Mouse (Mus musculus): ENCODE data around the gene Rcor1. TPM values are rescaled to one million over a fixed set of nuclear protein-coding genes. Genes with fewer than 3 reads are reported as not detected.
A peak's percentile ranks its signal among the peaks of the same experiment; 100 is the strongest.

Gene Rcor1
- polyA plus RNA-seq, 1 experiment from 2014 or later, result 13.1 TPM

GRCm38 (mm10) chr12:111134791-111135733 is 95.9 kb downstream of the Rcor1 start:
- Histone ChIP-seq H3K27me3 (no peaks in the 10 kb centered on the region), H3K4me3 (replicated peaks) (no peak overlapping the region), H3K36me3 (no peaks in the 10 kb centered on the region), H3K27ac (0 out of 2 replicates have a peak overlapping the region, but pooled peaks have one; percentile 7), H3K9me3 (0 out of 2 replicates have a peak, but pooled peaks cover 16% of the 10 kb centered on the region), H3K9ac (replicated peaks) (no peak overlapping the region), H3K4me2 (no peak overlapping the region), H3K4me1 (replicated peaks) (no peaks in the 10 kb centered on the region)
- no peak for ATAC-seq (ENCODE audit: insufficient number of reproducible peaks, insufficient read depth, low FRiP score, low TSS enrichment, low read depth)
- 69% methylated on average over 19 of the region's 19 CpGs for WGBS

DNA sequence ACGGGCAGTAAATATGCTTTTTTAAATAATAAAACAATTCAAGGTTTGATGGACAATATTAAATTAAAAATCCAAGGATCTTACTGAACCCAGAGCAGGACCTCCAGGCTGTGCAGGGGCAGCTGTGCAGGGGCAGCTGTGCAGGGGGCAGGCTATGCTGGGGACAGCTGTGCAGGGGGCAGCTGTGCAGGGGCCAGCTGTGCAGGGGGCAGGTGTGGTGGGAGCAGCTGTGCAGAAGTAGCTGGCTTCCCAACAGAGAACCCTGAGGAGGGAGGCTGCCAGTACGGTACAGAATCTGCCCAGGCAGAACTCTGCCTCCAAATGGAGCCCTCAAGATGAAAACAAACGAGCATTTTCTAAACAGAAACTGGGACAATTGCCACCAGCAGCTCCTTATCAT is 96.8 kb downstream of the Rcor1 start:
- Histone ChIP-seq H3K27me3 (no peaks in the 10 kb centered on the region), H3K9me3 (0 out of 2 replicates have a peak, but pooled peaks cover 16% of the 10 kb centered on the region), H3K4me1 (replicated peaks) (no peaks in the 10 kb centered on the region), H3K27ac (no peak overlapping the region), H3K9ac (replicated peaks) (no peak overlapping the region), H3K36me3 (no peaks in the 10 kb centered on the region), H3K4me3 (replicated peaks) (no peak overlapping the region), H3K4me2 (no peak overlapping the region)
- 70% methylated on average over 3 of the region's 3 CpGs for WGBS
- 0 out of 2 replicates have a peak, but pooled peaks have one; percentile 48 for ATAC-seq (ENCODE audit: insufficient number of reproducible peaks, insufficient read depth, low FRiP score, low TSS enrichment, low read depth)

DNA sequence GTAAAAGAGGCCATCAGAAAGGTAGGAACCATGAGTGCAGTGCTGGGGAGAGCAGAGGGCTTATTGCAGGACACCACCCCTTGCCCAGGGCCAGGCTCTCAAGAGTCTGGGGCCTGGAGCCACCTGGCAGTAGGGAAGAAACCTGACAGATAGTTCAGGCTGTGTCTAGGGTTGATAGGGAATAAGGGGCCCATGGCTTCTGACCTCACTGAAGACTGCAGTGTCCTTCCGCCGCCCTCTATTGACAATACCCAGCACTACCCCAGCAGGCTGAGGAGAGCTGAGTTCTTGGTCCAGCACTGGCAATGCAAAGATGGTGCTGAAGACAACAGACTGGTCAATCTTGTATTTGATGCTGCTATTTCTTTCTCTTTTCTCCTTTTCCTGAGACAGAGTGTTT is 97.9 kb downstream of the Rcor1 start:
- Histone ChIP-seq H3K36me3 (no peaks in the 10 kb centered on the region), H3K27ac (no peak overlapping the region), H3K4me1 (replicated peaks) (no peaks in the 10 kb centered on the region), H3K9me3 (0 out of 2 replicates have a peak, but pooled peaks cover 16% of the 10 kb centered on the region), H3K4me2 (no peak overlapping the region), H3K27me3 (no peaks in the 10 kb centered on the region), H3K4me3 (replicated peaks) (no peak overlapping the region), H3K9ac (replicated peaks) (no peak overlapping the region)
- no peak for ATAC-seq (ENCODE audit: insufficient number of reproducible peaks, insufficient read depth, low FRiP score, low TSS enrichment, low read depth)
- WGBS, result 58% methylated on average over 2 of the region's 2 CpGs

- 0 out of 2 replicates have a peak, but pooled peaks cover 10% of the 10 kb centered on the region for H3K9me3 ChIP-seq
- ATAC-seq (ENCODE audit: insufficient number of reproducible peaks, insufficient read depth, low FRiP score, low TSS enrichment, low read depth), result no peak
- no peak overlapping the region for H3K4me3 ChIP-seq (replicated peaks)
- H3K27ac ChIP-seq, result no peak overlapping the region
- H3K4me1 ChIP-seq (replicated peaks), result peaks cover 21% of the 10 kb centered on the region; the same call in 1 of the 2 replicates
- H3K27me3 ChIP-seq, result no peaks in the 10 kb centered on the region; the same call in 1 of the 2 replicates
- 25% methylated on average over 12 of the region's 12 CpGs for WGBS
- no peak overlapping the region for H3K9ac ChIP-seq (replicated peaks)
- H3K4me2 ChIP-seq, result 0 out of 2 replicates have a peak overlapping the region, but pooled peaks have one; percentile 1
- H3K36me3 ChIP-seq, result no peaks in the 10 kb centered on the region
These were observed 103.9 kb downstream of the Rcor1 start for GRCm38 (mm10) chr12:111143005-111143508.

- Histone ChIP-seq H3K36me3 (no peaks in the 10 kb centered on the region), H3K4me3 (replicated peaks) (no peak overlapping the region), H3K9me3 (0 out of 2 replicates have a peak, but pooled peaks cover 9% of the 10 kb centered on the region), H3K4me2 (0 out of 2 replicates have a peak overlapping the region, but pooled peaks have one; percentile 1), H3K27ac (no peak overlapping the region), H3K4me1 (replicated peaks) (peaks cover 21% of the 10 kb centered on the region; the same call in 1 of the 2 replicates), H3K9ac (replicated peaks) (no peak overlapping the region; the same call in 1 of the 2 replicates), H3K27me3 (peaks cover 3% of the 10 kb centered on the region)
- WGBS, result 72% methylated on average over 16 of the region's 16 CpGs
- no peak for ATAC-seq (ENCODE audit: insufficient number of reproducible peaks, insufficient read depth, low FRiP score, low TSS enrichment, low read depth)
These were observed 104.4 kb downstream of the Rcor1 start for GRCm38 (mm10) chr12:111143509-111144063.

- 0 out of 2 replicates have a peak, but pooled peaks cover under 1% of the 10 kb centered on the region for H3K9me3 ChIP-seq
- peaks cover 21% of the 10 kb centered on the region; the same call in 1 of the 2 replicates for H3K4me1 ChIP-seq (replicated peaks)
- no peak for ATAC-seq (ENCODE audit: insufficient number of reproducible peaks, insufficient read depth, low FRiP score, low TSS enrichment, low read depth)
- no peaks in the 10 kb centered on the region for H3K36me3 ChIP-seq
- H3K27ac ChIP-seq, result no peak overlapping the region
- no peak overlapping the region for H3K9ac ChIP-seq (replicated peaks)
- WGBS, result 92% methylated on average over 2 of the region's 2 CpGs
- peaks cover 13% of the 10 kb centered on the region for H3K27me3 ChIP-seq
- H3K4me3 ChIP-seq (replicated peaks), result no peak overlapping the region
- H3K4me2 ChIP-seq, result no peak overlapping the region
These were observed 105.4 kb downstream of the Rcor1 start for GRCm38 (mm10) chr12:111144598-111144997.

GRCm38 (mm10) chr12:111145269-111145668 is 106.1 kb downstream of the Rcor1 start:
- Histone ChIP-seq H3K27me3 (peaks cover 14% of the 10 kb centered on the region), H3K9ac (replicated peaks) (no peak overlapping the region), H3K4me2 (no peak overlapping the region), H3K4me1 (replicated peaks) (peaks cover 25% of the 10 kb centered on the region), H3K36me3 (no peaks in the 10 kb centered on the region), H3K9me3 (no peaks in the 10 kb centered on the region), H3K4me3 (replicated peaks) (no peak overlapping the region), H3K27ac (no peak overlapping the region)
- WGBS, result 50% methylated on average over 9 of the region's 9 CpGs
- ATAC-seq (ENCODE audit: insufficient number of reproducible peaks, insufficient read depth, low FRiP score, low TSS enrichment, low read depth), result no peak

GRCm38 (mm10) chr12:111149495-111150235 is 110.5 kb downstream of the Rcor1 start:
- Histone ChIP-seq H3K4me2 (no peak overlapping the region), H3K27me3 (peaks cover 14% of the 10 kb centered on the region), H3K4me1 (replicated peaks) (peaks cover 33% of the 10 kb centered on the region), H3K27ac (no peak overlapping the region), H3K9me3 (no peaks in the 10 kb centered on the region), H3K36me3 (no peaks in the 10 kb centered on the region), H3K9ac (replicated peaks) (no peak overlapping the region), H3K4me3 (replicated peaks) (no peak overlapping the region)
- no peak for ATAC-seq (ENCODE audit: insufficient number of reproducible peaks, insufficient read depth, low FRiP score, low TSS enrichment, low read depth)
- WGBS, result 61% methylated on average over 17 of the region's 17 CpGs

DNA sequence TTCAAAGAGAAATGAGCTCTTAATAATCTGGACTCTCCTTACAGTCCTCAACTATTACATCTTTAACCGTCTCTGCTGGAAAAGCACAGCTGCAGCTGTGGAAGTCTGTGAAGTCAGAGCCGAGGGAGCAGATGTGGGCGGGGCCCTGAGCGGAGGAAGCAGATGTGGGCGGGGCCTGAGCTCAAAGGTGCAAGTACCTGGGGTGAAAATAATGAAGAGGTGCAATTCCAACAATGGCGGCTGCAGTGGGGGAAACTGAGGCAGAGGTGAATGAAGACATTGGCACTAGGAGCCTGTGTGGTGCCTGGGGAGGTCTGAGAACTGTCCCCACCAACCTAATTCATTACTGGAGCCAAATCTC is 111.1 kb downstream of the Rcor1 start:
- no peaks in the 10 kb centered on the region for H3K9me3 ChIP-seq
- WGBS, result 3% methylated on average over 6 of the region's 6 CpGs
- no peak for ATAC-seq (ENCODE audit: insufficient number of reproducible peaks, insufficient read depth, low FRiP score, low TSS enrichment, low read depth)
- H3K4me2 ChIP-seq, result no peak overlapping the region
- no peaks in the 10 kb centered on the region for H3K36me3 ChIP-seq
- no peak overlapping the region for H3K9ac ChIP-seq (replicated peaks)
- H3K4me1 ChIP-seq (replicated peaks), result peaks cover 30% of the 10 kb centered on the region
- no peak overlapping the region for H3K4me3 ChIP-seq (replicated peaks)
- H3K27me3 ChIP-seq, result peaks cover 14% of the 10 kb centered on the region
- no peak overlapping the region for H3K27ac ChIP-seq

- H3K27me3 ChIP-seq, result peaks cover 14% of the 10 kb centered on the region
- peaks cover 24% of the 10 kb centered on the region for H3K4me1 ChIP-seq (replicated peaks)
- H3K36me3 ChIP-seq, result no peaks in the 10 kb centered on the region
- no peak overlapping the region for H3K27ac ChIP-seq
- no peak overlapping the region for H3K4me3 ChIP-seq (replicated peaks)
- H3K9me3 ChIP-seq, result no peaks in the 10 kb centered on the region
- no peak overlapping the region for H3K4me2 ChIP-seq
- WGBS, result 87% methylated on average over 5 of the region's 5 CpGs
- no peak overlapping the region for H3K9ac ChIP-seq (replicated peaks)
- no peak for ATAC-seq (ENCODE audit: insufficient number of reproducible peaks, insufficient read depth, low FRiP score, low TSS enrichment, low read depth)
These were observed 112.4 kb downstream of the Rcor1 start for GRCm38 (mm10) chr12:111151422-111152156.
